Mouse (Mus musculus) embryonic fibroblast, embryonic 13.5 days (primary cell): ENCODE measurements at regions not wholly inside any gene's neighbourhood (a gene's known extent, or its start where the extent isn't known, plus 50 kb on each side); places are given as distances from the start of the nearest gene placed in this dataset.

Source experiments
- CTCF ChIP-seq: IDR thresholded peaks from 2 replicates; pipeline ENCODE4 v1.5.1; 2011; ENCODE audit warnings: mild to moderate bottlenecking, control low read depth, low read length, moderate library complexity, borderline replicate concordance; ENCODE audit not compliant: insufficient read depth
- POLR2A ChIP-seq: IDR thresholded peaks from 2 replicates; pipeline ENCODE4 v1.6.1; 2011; ENCODE audit warnings: low read depth, mild to moderate bottlenecking, control low read depth, low read length, moderate library complexity

DNA sequence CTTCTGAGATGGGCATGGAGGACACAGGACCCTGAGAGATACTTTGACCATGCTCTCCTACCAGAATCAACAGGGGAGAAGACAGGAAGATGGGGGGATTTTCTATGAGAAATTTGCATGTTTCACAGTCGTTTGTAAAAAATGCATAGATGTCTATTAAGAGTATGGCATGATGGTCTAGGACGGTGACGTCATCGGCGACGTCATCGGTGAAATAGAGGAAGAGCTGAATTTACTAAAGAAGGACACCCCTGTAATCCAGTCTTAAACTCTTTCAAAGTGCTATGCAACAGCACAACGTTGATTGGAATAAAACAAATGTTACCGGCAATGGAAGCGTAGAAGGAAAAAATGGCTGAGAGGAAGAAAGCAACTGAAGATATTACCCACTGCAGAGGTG is 441.4 kb upstream of the Adgrl2 start:
- TF ChIP-seq POLR2A = no peak
- TF ChIP-seq CTCF = no peak
